Mouse (Mus musculus): ENCODE data around the gene Slc7a4. TPM values are rescaled to one million over a fixed set of nuclear protein-coding genes. Genes with fewer than 3 reads are reported as not detected.

Gene Slc7a4
- 0.38 and 0.89 TPM in 2 replicates for polyA plus RNA-seq (2012; ENCODE audit: low replicate concordance)

GRCm38 (mm10) chr16:17583064-17583463, at the start of gene Slc7a4:
Gene Slc7a4 (minus strand): TSS chr16:17583214.

DNA sequence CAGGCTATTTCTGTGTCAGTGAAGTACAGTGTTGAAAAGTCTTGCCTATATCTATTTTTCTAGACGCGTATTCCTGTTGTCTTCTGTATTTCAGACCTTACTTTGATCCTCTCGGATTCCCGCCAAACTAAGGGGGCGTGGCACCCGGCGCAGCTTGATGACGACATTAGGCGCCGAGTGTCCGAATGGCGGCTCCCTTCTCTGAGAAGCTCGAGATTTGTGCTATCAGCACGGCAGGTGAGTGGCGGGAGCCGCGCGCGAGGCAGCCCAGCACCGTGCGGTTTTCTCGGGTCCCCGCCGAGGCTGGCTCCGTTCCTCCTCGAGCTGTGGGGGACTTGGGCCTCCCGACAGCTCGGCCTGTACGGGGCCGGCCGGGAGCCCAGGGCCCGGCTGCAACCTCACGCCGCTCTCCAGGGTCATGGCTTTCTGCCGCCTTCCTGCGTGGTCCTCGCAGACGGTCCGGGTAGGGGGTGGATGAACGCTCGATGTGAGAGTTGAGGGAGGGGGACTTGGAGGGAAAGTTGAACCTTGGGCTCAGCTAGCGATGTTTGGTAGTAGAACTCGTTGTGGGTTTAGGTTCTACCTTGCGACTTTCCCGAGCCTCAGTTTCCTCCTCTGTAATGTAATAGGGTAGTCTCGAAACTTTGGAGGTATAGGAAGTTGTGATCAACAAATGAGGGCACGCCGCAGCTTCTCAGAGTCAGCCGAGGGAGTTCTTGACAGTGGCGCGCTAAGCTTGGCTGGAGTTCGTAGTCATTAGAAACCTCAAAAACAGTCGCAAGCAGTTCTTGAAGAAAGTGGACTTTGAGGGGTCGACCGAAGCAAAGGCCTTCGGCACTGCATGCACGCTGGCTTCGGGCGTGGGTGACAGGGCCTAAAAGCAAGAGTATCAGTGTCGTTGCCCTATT, 36.4 kb upstream of the Slc7a4 start, which contains the start of gene Smpd4:
Gene Smpd4 (plus strand): TSS at position 157 of the 908 bp plus-strand sequence.

GRCm38 (mm10) chr16:17561751-17562208, 21.2 kb downstream of the Slc7a4 start, which contains the start of gene P2rx6:
Gene P2rx6 (plus strand): TSS chr16:17561885.

GRCm38 (mm10) chr16:17561128-17561750, 21.8 kb downstream of the Slc7a4 start, which contains the start of gene Lrrc74b:
Gene Lrrc74b (minus strand): TSS chr16:17561247.

DNA sequence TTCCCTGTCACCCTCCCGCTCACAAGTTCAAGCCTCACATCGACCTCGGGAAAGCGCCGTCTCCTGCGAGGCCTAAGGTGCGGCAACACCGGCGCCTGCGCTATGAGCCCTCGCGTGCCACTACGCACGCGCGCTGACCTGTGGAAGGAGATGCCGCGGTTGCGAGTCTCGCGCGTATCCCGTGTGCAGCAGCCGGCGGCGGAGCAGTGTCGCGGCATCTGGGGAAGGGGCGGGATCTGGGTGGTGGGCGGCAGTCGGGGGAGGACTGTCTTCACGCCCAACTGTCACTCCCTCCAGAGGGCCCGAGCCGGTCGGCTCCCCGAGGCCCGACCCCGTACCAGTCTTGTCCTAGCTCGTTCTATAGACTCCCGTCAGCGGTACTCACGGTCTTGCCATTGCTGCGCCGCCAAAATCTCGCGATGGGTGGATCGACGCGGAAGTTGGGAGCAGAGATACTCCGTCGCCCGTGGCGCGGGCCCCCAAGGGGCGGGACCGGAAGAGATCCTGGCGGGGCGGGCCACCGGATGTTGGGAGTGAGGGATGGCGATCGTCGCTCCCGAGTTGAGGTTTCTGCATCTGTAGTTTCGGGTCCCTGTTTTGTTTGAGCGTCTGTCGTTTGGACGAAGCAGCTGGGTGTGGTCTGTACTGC, 52.2 kb downstream of the Slc7a4 start, which contains the start of gene Thap7:
Gene Thap7 (minus strand): TSS at position 497 of the 649 bp plus-strand sequence.

Other genes with a start within 250 kb of the Slc7a4 start
- gene Snap29, start 177.2 kb downstream of the Slc7a4 start, polyA plus RNA-seq (2012; ENCODE audit: low replicate concordance) = 10.6 and 14.6 TPM in 2 replicates
- gene Pi4ka, start 176.9 kb downstream of the Slc7a4 start, polyA plus RNA-seq (2012; ENCODE audit: low replicate concordance) = 11.3 and 38.5 TPM in 2 replicates
- 26.5 and 55.6 TPM in 2 replicates for gene Crkl, start 131.2 kb downstream of the Slc7a4 start, polyA plus RNA-seq (2012; ENCODE audit: low replicate concordance)
- gene Aifm3, start 93.6 kb downstream of the Slc7a4 start, polyA plus RNA-seq (2012; ENCODE audit: low replicate concordance) = not detected in 2 replicates
- gene Lztr1, start 74.5 kb downstream of the Slc7a4 start, polyA plus RNA-seq (2012; ENCODE audit: low replicate concordance) = 31.8 and 40.5 TPM in 2 replicates
- gene Thap7, start 52.1 kb downstream of the Slc7a4 start, polyA plus RNA-seq (2012; ENCODE audit: low replicate concordance) = 135 and 167 TPM in 2 replicates
- not detected in 2 replicates for gene Lrrc74b, start 22.0 kb downstream of the Slc7a4 start, polyA plus RNA-seq (2012; ENCODE audit: low replicate concordance)
- gene P2rx6, start 21.3 kb downstream of the Slc7a4 start, polyA plus RNA-seq (2012; ENCODE audit: low replicate concordance) = 0.04 TPM in 1 of 2 replicates, not detected in the other
- 4.3 and 26.9 TPM in 2 replicates for gene Smpd4, start 36.1 kb upstream of the Slc7a4 start, polyA plus RNA-seq (2012; ENCODE audit: low replicate concordance)
- gene Ccdc74a, start 63.3 kb upstream of the Slc7a4 start, polyA plus RNA-seq (2012; ENCODE audit: low replicate concordance) = 0.43 and 5.8 TPM in 2 replicates
- gene Med15, start 149.7 kb upstream of the Slc7a4 start, polyA plus RNA-seq (2012; ENCODE audit: low replicate concordance) = 168 and 199 TPM in 2 replicates
- 4.9 and 14.8 TPM in 2 replicates for gene Klhl22, start 176.4 kb upstream of the Slc7a4 start, polyA plus RNA-seq (2012; ENCODE audit: low replicate concordance)
- gene Scarf2, start 214.1 kb upstream of the Slc7a4 start, polyA plus RNA-seq (2012; ENCODE audit: low replicate concordance) = 1.3 and 4.3 TPM in 2 replicates
- gene B830017H08Rik, start 249.9 kb upstream of the Slc7a4 start, polyA plus RNA-seq (2012; ENCODE audit: low replicate concordance) = not detected in 2 replicates